Mouse (Mus musculus) forebrain, embryonic 15.5 days (tissue): ENCODE measurements around the gene Zmynd8. TPM values are rescaled to one million over a fixed set of nuclear protein-coding genes. Genes with fewer than 3 reads are reported as not detected.
A peak's percentile ranks its signal among the peaks of the same experiment; 100 is the strongest.

Experiments used
- ATAC-seq: fragments of 200-750 bp; cut with Nextera tagmentation; replicated peaks from 2 replicates; pipeline ENCODE4 v1.8.0; 2017; ENCODE audit warnings: mild to moderate bottlenecking, moderate TSS enrichment, moderate library complexity
- H3K27ac ChIP-seq: fragments of 300-500 bp; sonication (generic); replicated peaks from 2 replicates; pipeline ENCODE4 v1.5.1; 2015; ENCODE audit warnings: mild to moderate bottlenecking, inconsistent platforms
- H3K27me3 ChIP-seq: fragments of 300-500 bp; sonication (generic); 2 replicates; pipeline ENCODE4 v1.6.1; 2015; ENCODE audit warnings: inconsistent platforms
- H3K36me3 ChIP-seq: fragments of 300-500 bp; sonication (generic); 2 replicates; pipeline ENCODE4 v1.6.1; 2015; ENCODE audit warnings: mild to moderate bottlenecking, inconsistent platforms
- H3K4me1 ChIP-seq: fragments of 300-500 bp; sonication (generic); 2 replicates; pipeline ENCODE4 v1.6.1; 2015; ENCODE audit warnings: inconsistent platforms
- H3K4me2 ChIP-seq: fragments of 300-500 bp; sonication (generic); replicated peaks from 2 replicates; pipeline ENCODE4 v1.6.1; 2015; ENCODE audit warnings: mild to moderate bottlenecking, inconsistent platforms
- H3K4me3 ChIP-seq: fragments of 300-500 bp; sonication (generic); 2 replicates; pipeline ENCODE4 v1.5.1; 2015; ENCODE audit warnings: mild to moderate bottlenecking, inconsistent platforms
- H3K9ac ChIP-seq: fragments of 300-500 bp; sonication (generic); replicated peaks from 2 replicates; pipeline ENCODE4 v1.6.1; 2015; ENCODE audit warnings: mild to moderate bottlenecking, inconsistent platforms
- H3K9me3 ChIP-seq: fragments of 300-500 bp; sonication (generic); 2 replicates; pipeline ENCODE4 v1.6.1; 2016; ENCODE audit warnings: inconsistent platforms
- WGBS: fragments of 180-500 bp; shearing (Covaris S2); methylation state at CpG from one replicate; pipeline ENCODE4 v1.1.7; 2015; ENCODE audit warnings: mixed read lengths; 5-methylcytosine and 5-hydroxymethylcytosine counted together
- polyA plus RNA-seq: library from polyadenylated mRNA; unstranded; fragments of >200 nt; fragmentation: Nextera tagmentation; extraction: Ambion mirVana; gene quantifications from 2 replicates; pipeline ENCODE4 v1.2.1, GENCODE M21; 2015

The Zmynd8 gene
- polyA plus RNA-seq, 1 experiment from 2014 or later, result 81.0 TPM

DNA sequence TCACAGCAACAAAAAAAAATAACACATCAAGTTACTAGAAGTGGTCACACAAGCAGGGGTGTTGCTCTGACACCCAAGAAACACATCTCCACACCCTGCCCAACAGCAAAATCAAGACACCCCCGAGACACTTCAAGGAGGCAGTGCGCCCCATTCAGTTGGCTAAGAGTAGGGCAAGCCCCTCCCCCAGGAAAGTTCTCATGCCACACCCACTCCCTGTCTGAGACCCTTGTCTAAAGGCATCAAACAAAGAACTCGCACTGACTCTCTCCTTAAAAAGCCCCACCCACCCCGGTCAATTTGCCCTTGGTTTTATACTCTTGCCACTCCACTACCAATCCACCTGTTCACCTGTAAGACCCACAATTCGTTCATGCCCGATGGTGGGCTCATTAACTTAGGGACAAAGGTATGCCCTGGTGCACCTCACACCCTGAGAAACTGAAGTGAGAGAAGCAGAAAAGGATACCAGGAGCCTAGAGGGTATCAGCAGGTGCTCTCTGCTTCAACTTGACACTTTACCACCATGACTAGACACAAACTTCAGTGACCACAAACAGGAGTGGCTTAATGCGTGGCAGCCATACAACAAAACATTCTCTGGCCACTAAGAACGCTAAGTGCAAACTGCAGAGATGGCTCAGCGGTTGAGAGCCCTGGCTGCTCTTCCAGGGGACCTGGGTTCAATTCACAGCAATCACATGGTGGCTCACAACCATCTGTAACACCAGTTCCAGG is 45.8 kb downstream of the Zmynd8 start:
- Histone ChIP-seq H3K4me2 (no peak overlapping the region), H3K27me3 (no peaks in the 10 kb centered on the region), H3K27ac (no peak overlapping the region), H3K9ac (no peak overlapping the region), H3K9me3 (no peaks in the 10 kb centered on the region), H3K4me3 (no peak overlapping the region), H3K4me1 (peaks cover 66% of the 10 kb centered on the region), H3K36me3 (peaks cover 4% of the 10 kb centered on the region; the same call in 1 of the 2 replicates)
- ATAC-seq, result no peak
- 85% methylated on average over 9 of the region's 9 CpGs for WGBS

GRCm38 (mm10) chr2:165852453-165852852 is 46.4 kb downstream of the Zmynd8 start:
- H3K9ac ChIP-seq, result no peak overlapping the region
- no peaks in the 10 kb centered on the region for H3K9me3 ChIP-seq
- no peak overlapping the region for H3K27ac ChIP-seq
- H3K36me3 ChIP-seq, result peaks cover 4% of the 10 kb centered on the region; the same call in 1 of the 2 replicates
- H3K4me1 ChIP-seq, result peaks cover 60% of the 10 kb centered on the region
- no peaks in the 10 kb centered on the region for H3K27me3 ChIP-seq
- 89% methylated on average over 11 of the region's 11 CpGs for WGBS
- H3K4me3 ChIP-seq, result no peak overlapping the region
- H3K4me2 ChIP-seq, result no peak overlapping the region
- no peak for ATAC-seq

- ATAC-seq, result no peak
- 77% methylated on average over 13 of the region's 13 CpGs for WGBS
- no peak overlapping the region for H3K9ac ChIP-seq
Measured at GRCm38 (mm10) chr2:165851811-165852415, 46.9 kb downstream of the Zmynd8 start.

DNA sequence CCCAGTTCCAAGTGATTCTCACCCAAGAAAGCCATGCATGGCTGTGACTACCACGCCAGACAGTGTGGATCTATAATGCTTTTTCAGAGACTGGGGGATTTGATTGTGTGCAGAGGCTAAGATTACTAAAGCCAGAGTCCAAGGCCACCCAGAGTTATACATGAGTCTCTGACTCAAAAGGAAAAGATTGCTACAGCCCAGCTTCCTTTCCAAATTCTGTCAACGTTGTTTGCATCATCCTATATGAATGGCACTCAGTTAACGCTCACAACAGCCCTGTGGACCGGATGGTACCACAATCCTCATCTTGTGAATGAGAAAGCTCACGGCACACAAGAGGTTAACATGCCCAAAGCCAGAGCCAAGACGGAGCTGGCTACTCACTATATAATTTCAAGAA is 48.0 kb downstream of the Zmynd8 start:
- Histone ChIP-seq H3K4me2 (no peak overlapping the region), H3K4me1 (peaks cover 43% of the 10 kb centered on the region), H3K4me3 (no peak overlapping the region), H3K27me3 (no peaks in the 10 kb centered on the region), H3K9me3 (no peaks in the 10 kb centered on the region), H3K36me3 (peaks cover 4% of the 10 kb centered on the region; the same call in 1 of the 2 replicates), H3K27ac (peak overlapping the region; percentile 55), H3K9ac (no peak overlapping the region)
- 79% methylated on average over 6 of the region's 6 CpGs for WGBS
- no peak for ATAC-seq

More at GRCm38 (mm10) chr2:165851811-165852415, 46.9 kb downstream of the Zmynd8 start:
- no peak overlapping the region for H3K4me2 ChIP-seq
- H3K4me3 ChIP-seq, result no peak overlapping the region
- H3K27me3 ChIP-seq, result no peaks in the 10 kb centered on the region
- peaks cover 54% of the 10 kb centered on the region for H3K4me1 ChIP-seq
- peak overlapping the region; percentile 55 for H3K27ac ChIP-seq
- peaks cover 4% of the 10 kb centered on the region; the same call in 1 of the 2 replicates for H3K36me3 ChIP-seq
- no peaks in the 10 kb centered on the region for H3K9me3 ChIP-seq

GRCm38 (mm10) chr2:165849129-165849528 is 49.7 kb downstream of the Zmynd8 start:
- H3K36me3 ChIP-seq, result peaks cover 20% of the 10 kb centered on the region

DNA sequence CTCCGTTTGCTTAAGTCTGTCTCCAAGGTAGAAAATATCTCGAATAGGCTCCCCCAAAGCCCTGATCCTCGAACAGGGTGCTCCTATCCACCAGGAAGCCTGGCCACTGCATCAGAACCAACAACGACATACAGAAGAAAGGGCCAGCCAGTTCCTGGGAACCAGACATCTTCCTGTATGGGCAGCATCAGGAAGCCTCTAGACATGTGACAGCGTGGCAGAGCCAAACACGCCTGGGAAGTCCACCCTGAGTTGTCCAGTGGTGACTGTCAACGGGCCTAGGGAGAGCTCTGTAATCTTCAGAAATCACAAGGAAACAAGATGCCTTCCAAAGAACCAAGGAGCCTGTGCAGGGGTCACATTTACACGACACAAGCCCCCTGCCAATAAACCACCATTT is 52.0 kb downstream of the Zmynd8 start:
- Histone ChIP-seq H3K4me2 (no peak overlapping the region), H3K4me1 (peaks cover 23% of the 10 kb centered on the region), H3K27me3 (no peaks in the 10 kb centered on the region), H3K4me3 (no peak overlapping the region), H3K36me3 (peaks cover 41% of the 10 kb centered on the region), H3K27ac (no peak overlapping the region), H3K9ac (no peak overlapping the region), H3K9me3 (no peaks in the 10 kb centered on the region)
- ATAC-seq, result no peak
- WGBS, result 85% methylated on average over 8 of the region's 8 CpGs

More at GRCm38 (mm10) chr2:165849129-165849528, 49.7 kb downstream of the Zmynd8 start:
- no peaks in the 10 kb centered on the region for H3K9me3 ChIP-seq
- H3K4me3 ChIP-seq, result no peak overlapping the region
- no peaks in the 10 kb centered on the region for H3K27me3 ChIP-seq
- ATAC-seq, result peak; percentile 62
- peak overlapping the region; percentile 49 for H3K27ac ChIP-seq
- H3K9ac ChIP-seq, result no peak overlapping the region
- 23% methylated on average over 5 of the region's 5 CpGs for WGBS
- H3K4me1 ChIP-seq, result peaks cover 27% of the 10 kb centered on the region
- no peak overlapping the region for H3K4me2 ChIP-seq

DNA sequence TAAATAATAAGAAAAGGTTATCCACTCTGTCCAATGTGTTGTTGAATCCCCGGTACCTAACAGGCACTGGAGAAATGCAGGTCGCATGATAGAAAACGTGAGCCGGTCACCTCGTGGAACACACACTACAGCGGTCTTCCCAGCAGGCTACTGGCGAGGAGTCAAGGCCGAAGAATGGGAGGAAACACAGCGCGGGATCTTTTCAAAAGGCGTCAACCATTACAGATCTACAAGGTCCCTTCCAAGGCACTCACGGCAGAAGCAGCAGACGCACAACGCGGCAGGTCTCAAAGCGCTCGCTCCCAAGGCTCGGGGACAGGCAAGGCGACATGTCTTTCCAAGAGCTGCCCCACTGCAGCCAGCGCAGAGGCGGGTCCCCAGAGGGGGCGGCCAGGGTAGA is 53.3 kb downstream of the Zmynd8 start:
- H3K9me3 ChIP-seq, result no peaks in the 10 kb centered on the region
- H3K36me3 ChIP-seq, result peaks cover 40% of the 10 kb centered on the region
- H3K9ac ChIP-seq, result no peak overlapping the region
- H3K4me1 ChIP-seq, result peaks cover 13% of the 10 kb centered on the region
- no peak overlapping the region for H3K4me2 ChIP-seq
- WGBS, result 70% methylated on average over 22 of the region's 22 CpGs
- H3K4me3 ChIP-seq, result no peak overlapping the region
- no peaks in the 10 kb centered on the region for H3K27me3 ChIP-seq
- H3K27ac ChIP-seq, result no peak overlapping the region
- no peak for ATAC-seq

DNA sequence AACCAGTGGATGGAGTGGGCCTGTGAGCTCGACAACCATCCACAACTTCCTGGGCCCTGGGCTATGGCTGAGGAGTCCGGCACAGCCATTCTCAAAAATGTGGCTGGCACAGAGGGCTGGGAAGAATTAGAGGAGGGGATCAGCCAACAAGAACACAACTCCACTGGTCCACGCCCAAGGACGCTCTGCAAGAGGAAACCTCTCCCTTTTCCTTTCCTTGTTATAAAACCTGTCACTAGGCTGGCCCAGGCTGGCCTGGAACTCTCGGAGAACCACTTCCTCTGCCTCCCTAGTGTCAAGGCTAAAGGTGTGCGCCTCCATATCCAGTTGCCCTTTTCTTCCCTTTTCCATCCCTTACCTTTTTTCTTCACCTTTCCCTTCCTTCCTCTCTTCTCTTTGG is 55.5 kb downstream of the Zmynd8 start:
- no peak overlapping the region for H3K4me2 ChIP-seq
- 93% methylated on average over 6 of the region's 6 CpGs for WGBS
- H3K36me3 ChIP-seq, result peaks cover 47% of the 10 kb centered on the region
- H3K4me1 ChIP-seq, result peaks cover 18% of the 10 kb centered on the region
- H3K27me3 ChIP-seq, result no peaks in the 10 kb centered on the region
- H3K9me3 ChIP-seq, result no peaks in the 10 kb centered on the region
- ATAC-seq, result no peak
- no peak overlapping the region for H3K9ac ChIP-seq
- no peak overlapping the region for H3K4me3 ChIP-seq
- no peak overlapping the region for H3K27ac ChIP-seq

- Histone ChIP-seq H3K27me3 (no peaks in the 10 kb centered on the region), H3K36me3 (peaks cover 52% of the 10 kb centered on the region), H3K9ac (no peak overlapping the region), H3K4me2 (no peak overlapping the region), H3K4me3 (no peak overlapping the region), H3K4me1 (peaks cover 18% of the 10 kb centered on the region), H3K9me3 (no peaks in the 10 kb centered on the region), H3K27ac (no peak overlapping the region)
- 90% methylated on average over 10 of the region's 10 CpGs for WGBS
- ATAC-seq, result no peak
Measured at GRCm38 (mm10) chr2:165842241-165842640, 56.6 kb downstream of the Zmynd8 start.

DNA sequence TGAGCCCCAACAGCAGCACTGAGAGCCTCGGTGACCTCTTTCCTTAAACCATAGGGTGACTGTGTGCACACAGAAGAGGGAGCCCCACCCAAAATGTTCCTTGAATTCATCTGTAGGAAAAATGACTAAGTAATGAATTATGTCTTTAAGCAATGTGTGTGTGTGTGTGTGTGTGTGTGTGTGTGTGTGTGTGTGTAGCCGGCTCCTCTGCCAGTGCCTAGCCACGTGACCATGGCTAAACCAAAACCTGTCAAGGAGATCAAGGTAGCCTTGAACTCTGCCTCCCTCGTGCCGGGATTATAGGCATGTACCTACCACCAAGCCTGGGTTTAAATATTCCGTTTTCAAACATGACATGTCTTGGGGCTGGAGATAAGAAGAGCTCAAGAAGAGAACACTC is 57.0 kb downstream of the Zmynd8 start:
- Histone ChIP-seq H3K4me1 (peaks cover 18% of the 10 kb centered on the region), H3K9ac (no peak overlapping the region), H3K36me3 (peaks cover 52% of the 10 kb centered on the region), H3K9me3 (no peaks in the 10 kb centered on the region), H3K27ac (no peak overlapping the region), H3K27me3 (no peaks in the 10 kb centered on the region), H3K4me2 (no peak overlapping the region), H3K4me3 (no peak overlapping the region)
- WGBS, result 95% methylated on average over 6 of the region's 6 CpGs
- ATAC-seq, result no peak

DNA sequence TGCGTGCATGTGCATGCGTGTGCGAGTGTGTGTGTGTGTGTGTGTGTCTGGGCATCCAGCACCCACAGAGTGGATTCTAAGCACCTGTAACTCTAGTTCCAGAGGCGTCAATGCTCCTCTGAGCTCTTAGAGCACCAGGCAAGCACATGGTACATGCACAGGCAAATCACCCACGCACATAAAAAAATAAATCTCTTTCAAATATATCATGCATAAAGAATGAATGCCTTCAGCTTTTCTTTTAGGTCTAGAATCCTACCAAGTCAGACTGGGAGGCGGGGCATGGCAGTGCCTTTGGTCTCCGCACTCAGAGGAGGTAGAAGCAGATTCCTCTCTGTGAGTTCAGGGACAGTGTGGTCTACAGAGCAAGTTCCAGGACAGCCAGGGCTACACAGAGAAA is 58.0 kb downstream of the Zmynd8 start:
- no peak overlapping the region for H3K9ac ChIP-seq
- H3K4me3 ChIP-seq, result no peak overlapping the region
- peaks cover 18% of the 10 kb centered on the region for H3K4me1 ChIP-seq
- ATAC-seq, result no peak
- 95% methylated on average over 7 of the region's 7 CpGs for WGBS
- H3K4me2 ChIP-seq, result no peak overlapping the region
- H3K27me3 ChIP-seq, result no peaks in the 10 kb centered on the region
- no peaks in the 10 kb centered on the region for H3K9me3 ChIP-seq
- peaks cover 60% of the 10 kb centered on the region for H3K36me3 ChIP-seq
- H3K27ac ChIP-seq, result no peak overlapping the region

DNA sequence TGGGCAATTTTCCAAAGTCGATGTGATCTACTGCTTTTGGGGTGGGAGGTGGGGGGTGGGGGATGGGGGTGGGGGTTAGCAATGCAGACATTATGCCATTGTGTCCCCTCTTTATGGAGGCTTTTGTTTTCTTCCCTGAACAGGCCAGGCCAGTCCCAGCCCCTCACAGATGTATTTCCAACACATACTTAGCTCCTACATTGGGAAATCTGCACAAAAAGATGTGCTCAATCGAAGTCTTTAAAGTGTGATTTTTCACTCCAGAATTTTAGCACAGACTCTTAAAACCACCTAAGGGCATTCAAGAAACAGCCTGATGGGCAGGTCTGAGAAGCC is 59.5 kb downstream of the Zmynd8 start:
- Histone ChIP-seq H3K9me3 (no peaks in the 10 kb centered on the region), H3K4me2 (no peak overlapping the region), H3K27ac (peak overlapping the region; percentile 74), H3K9ac (no peak overlapping the region), H3K4me1 (peaks cover 18% of the 10 kb centered on the region), H3K36me3 (peaks cover 59% of the 10 kb centered on the region), H3K27me3 (no peaks in the 10 kb centered on the region), H3K4me3 (no peak overlapping the region)
- WGBS, result 33% methylated on average over 2 of the region's 2 CpGs
- peak; percentile 42 for ATAC-seq
